Mouse (Mus musculus): Measurements from ENCODE around the gene Tmcc1.

DNA sequence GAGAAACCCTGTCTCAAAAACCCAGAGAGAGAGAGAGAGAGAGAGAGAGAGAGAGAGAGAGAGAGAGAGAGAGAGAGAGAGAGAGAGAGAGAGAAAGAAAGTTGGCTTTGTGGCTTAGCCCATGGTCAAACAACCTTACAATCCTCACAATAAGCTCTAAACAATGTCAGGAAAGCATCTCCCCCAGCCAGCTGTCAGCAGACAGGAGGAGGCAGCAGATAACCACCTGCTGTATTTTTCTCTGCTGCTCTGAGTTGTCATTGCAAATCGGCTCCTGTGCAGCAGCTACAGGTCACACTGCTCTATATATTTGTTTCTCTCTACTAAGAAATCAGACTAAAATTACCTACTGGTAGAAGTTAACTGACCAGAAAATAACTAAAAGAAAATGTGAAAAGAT, 145.4 kb downstream of the Tmcc1 start:
- TF ChIP-seq POLR2A (IDR thresholded peaks at IDR 0.05; ENCODE audit: borderline replicate concordance, extremely low read depth, insufficient read depth, insufficient read length, poor library complexity, severe bottlenecking) (no peak), CTCF (IDR thresholded peaks at IDR 0.05; ENCODE audit: borderline replicate concordance, extremely low read depth, insufficient read depth, insufficient read length) (no peak)
